ENCODE assay signal across 18 mouse cellular contexts in the genomic region with DNA sequence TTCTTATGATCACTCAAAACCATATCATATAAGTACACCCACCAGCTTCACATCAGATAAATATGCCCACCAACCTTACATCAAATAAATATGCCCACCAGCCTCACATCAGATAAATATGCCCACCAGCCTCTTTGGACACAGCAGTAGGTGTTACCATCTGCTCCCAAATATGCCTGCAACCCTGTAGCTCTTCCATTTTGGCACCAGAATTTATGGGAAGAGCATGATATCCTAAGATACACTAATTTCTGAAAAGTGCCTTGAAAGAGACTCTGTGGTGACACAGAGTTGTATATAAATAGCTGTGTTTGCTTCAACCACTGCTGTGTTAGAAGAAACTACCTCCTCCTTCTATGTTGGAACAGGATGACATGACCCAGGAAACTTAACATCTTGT.
DNase-seq lines count a peak whose midpoint lies in the region.
"Had no signal": no experiment of that assay in that cellular context is flagged by ENCODE, and none has a peak within 500 bp of the region (broad histone marks: within the 10 kb centered on the region; RNA-seq: fewer than 3 reads in every experiment).

No protein-coding gene starts in this region.

- DNase-seq in cerebellum, adult 11-12 months = peak; percentile 19
- no peak for DNase-seq in cerebellum, postnatal 4 days (ENCODE audit: low spot score in 2 of 2)
- peak; percentile 16 to 51 for DNase-seq in layer of hippocampus, adult 18-20 months (ENCODE audit: low spot score in 2 of 2)
- no peak for DNase-seq in layer of hippocampus, postnatal 10 days (ENCODE audit: low spot score in 2 of 2)
- DNase-seq in cerebellum, adult 9-10 months = peak; percentile 44
- peak; percentile 7 for DNase-seq in layer of hippocampus, adult 9-10 months (ENCODE audit: low spot score)
- no peak for DNase-seq in ovary, postnatal 14 days (ENCODE audit: low spot score)
- no peak for DNase-seq in urinary bladder, postnatal 10 days (ENCODE audit: low spot score)
- DNase-seq: adrenal gland, postnatal 10 days; gastrocnemius, postnatal 14 days; heart, adult 2 months; kidney, adult 2 months; kidney, postnatal 10 days; lung, adult 18-20 months; lung, postnatal 14 days; midbrain, embryonic 14.5 days; right cerebral cortex, postnatal 14 days; thymus, adult 18-20 months had no signal

Comparison
In these comparisons a context has a peak if more than half of its experiments do, and no peak if none do; other contexts are left out.
1. DNase-seq: peak in cerebellum, adult 11-12 months (single experiment), layer of hippocampus, adult 18-20 months (2 of 2), cerebellum, adult 9-10 months (single experiment) and layer of hippocampus, adult 9-10 months (single experiment); none in cerebellum, postnatal 4 days (0 of 2), layer of hippocampus, postnatal 10 days (0 of 2), ovary, postnatal 14 days (single experiment) and urinary bladder, postnatal 10 days (single experiment).